9 mouse cellular contexts compared by ENCODE assay signal in the genomic region with DNA sequence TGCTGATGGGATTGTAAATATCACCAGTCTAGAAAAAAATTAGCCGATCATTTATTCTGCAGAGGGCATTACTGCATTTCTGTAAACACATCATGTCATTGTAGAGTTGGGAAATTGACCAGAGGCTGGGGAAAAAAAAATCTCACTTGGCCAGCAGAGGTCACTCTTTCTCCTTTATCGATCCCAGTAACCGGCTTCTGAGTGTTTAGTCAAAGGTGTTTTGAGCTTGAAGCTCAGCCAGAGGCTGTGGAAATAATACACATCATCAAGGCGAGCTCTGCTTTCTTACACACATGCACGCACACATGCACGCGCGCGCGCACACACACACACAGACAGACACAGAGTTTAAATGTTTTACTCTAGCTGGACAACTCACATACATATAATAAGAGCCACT.
DNase-seq lines count a peak whose midpoint lies in the region; ATAC-seq lines count a peak whose summit lies in the region.
"Had no signal": no experiment of that assay in that cellular context is flagged by ENCODE, and none has a peak within 500 bp of the region (broad histone marks: within the 10 kb centered on the region; RNA-seq: fewer than 3 reads in every experiment).

No protein-coding gene starts in this region.

- no peaks in the 10 kb centered on the region for H3K27me3 ChIP-seq in liver, embryonic 11.5 days (replicated peaks; ENCODE audit: control insufficient read depth, insufficient read depth, low read length)
- no peaks in the 10 kb centered on the region for H3K27me3 ChIP-seq in liver, embryonic 12.5 days (replicated peaks)
- no peaks in the 10 kb centered on the region for H3K27me3 ChIP-seq in midbrain, embryonic 11.5 days (ENCODE audit: control insufficient read depth, insufficient read depth, low read length)

- no peak overlapping the region for H3K27ac ChIP-seq in liver, embryonic 11.5 days (ENCODE audit: low read depth, low read length)
- H3K27ac ChIP-seq in liver, embryonic 12.5 days = no peak overlapping the region
- H3K27ac ChIP-seq in midbrain, embryonic 11.5 days (ENCODE audit: low read depth, low read length) = no peak overlapping the region
- H3K27ac ChIP-seq: midbrain, embryonic 12.5 days had no signal

- H3K4me1 ChIP-seq in liver, embryonic 11.5 days (replicated peaks; ENCODE audit: control insufficient read depth, insufficient read depth, low read length) = no peaks in the 10 kb centered on the region
- no peaks in the 10 kb centered on the region for H3K4me1 ChIP-seq in liver, embryonic 12.5 days
- H3K4me1 ChIP-seq in midbrain, embryonic 11.5 days (ENCODE audit: control insufficient read depth, insufficient read depth, low read length) = 0 out of 2 replicates have a peak, but pooled peaks cover 2% of the 10 kb centered on the region

- H3K4me2 ChIP-seq in liver, embryonic 11.5 days = no peak overlapping the region
- H3K4me2 ChIP-seq in liver, embryonic 12.5 days = no peak overlapping the region
- H3K4me2 ChIP-seq in midbrain, embryonic 11.5 days = no peak overlapping the region
- H3K4me2 ChIP-seq: midbrain, embryonic 12.5 days had no signal

- H3K36me3 ChIP-seq in liver, embryonic 11.5 days (ENCODE audit: control insufficient read depth, insufficient read depth, low read length) = no peaks in the 10 kb centered on the region
- H3K36me3 ChIP-seq in liver, embryonic 12.5 days = no peaks in the 10 kb centered on the region
- H3K36me3 ChIP-seq in midbrain, embryonic 11.5 days (ENCODE audit: control insufficient read depth, insufficient read depth, low read length) = no peaks in the 10 kb centered on the region
- H3K36me3 ChIP-seq: midbrain, embryonic 12.5 days had no signal

- H3K9me3 ChIP-seq in liver, embryonic 11.5 days (ENCODE audit: control insufficient read depth, low read length) = no peaks in the 10 kb centered on the region
- H3K9me3 ChIP-seq in liver, embryonic 12.5 days (replicated peaks) = no peaks in the 10 kb centered on the region
- no peaks in the 10 kb centered on the region for H3K9me3 ChIP-seq in midbrain, embryonic 11.5 days (ENCODE audit: control insufficient read depth, low read length)
- H3K9me3 ChIP-seq: midbrain, embryonic 12.5 days had no signal

- 21% methylated on average over 10 of the region's 10 CpGs for WGBS in liver, embryonic 11.5 days
- 21% methylated on average over 10 of the region's 10 CpGs for WGBS in liver, embryonic 12.5 days (ENCODE audit: insufficient replicate concordance)
- WGBS in midbrain, embryonic 11.5 days = 21% methylated on average over 10 of the region's 10 CpGs

- no peak for ATAC-seq in liver, embryonic 11.5 days (replicated peaks; ENCODE audit: low FRiP score)
- no peak for ATAC-seq in liver, embryonic 12.5 days
- ATAC-seq in midbrain, embryonic 11.5 days (ENCODE audit: low FRiP score) = peak; percentile 58
- no peak for ATAC-seq in erythroid progenitor cell, adult 5-6 weeks (replicated peaks; ENCODE audit: low FRiP score, poor library complexity, severe bottlenecking)

- peak; percentile 45 for DNase-seq in liver, embryonic 11.5 days (ENCODE audit: low spot score)
- DNase-seq in adrenal gland, adult 2 months = peak; percentile 61
- DNase-seq in embryo, embryonic 11 days = peak; percentile 85
- DNase-seq in heart, postnatal 4 days = peak; percentile 73
- peak; percentile 62 to 72 for DNase-seq in layer of hippocampus, postnatal 36 days
- DNase-seq in midbrain, embryonic 11.5 days (ENCODE audit: low spot score, missing footprints) = peak; percentile 99

- no peak overlapping the region for H3K4me3 ChIP-seq in liver, embryonic 11.5 days (ENCODE audit: low read depth, low read length)
- no peak overlapping the region for H3K4me3 ChIP-seq in liver, embryonic 12.5 days
- no peak overlapping the region for H3K4me3 ChIP-seq in midbrain, embryonic 11.5 days (ENCODE audit: low read depth, low read length)
- H3K4me3 ChIP-seq: midbrain, embryonic 12.5 days had no signal

- no peak overlapping the region for H3K9ac ChIP-seq in liver, embryonic 11.5 days (ENCODE audit: low read depth, low read length)
- H3K9ac ChIP-seq in liver, embryonic 12.5 days = no peak overlapping the region
- H3K9ac ChIP-seq in midbrain, embryonic 11.5 days (ENCODE audit: low read length) = no peak overlapping the region
- H3K9ac ChIP-seq: midbrain, embryonic 12.5 days had no signal

Comparison
In these comparisons a context has a peak if more than half of its experiments do, and no peak if none do; other contexts are left out.
1. DNase-seq: peak in every context shown above with its lines; median percentile 99 in midbrain, embryonic 11.5 days; 85 in embryo, embryonic 11 days; 73 in heart, postnatal 4 days; 67 in layer of hippocampus, postnatal 36 days; 61 in adrenal gland, adult 2 months; 45 in liver, embryonic 11.5 days.